Mouse (Mus musculus): ENCODE results near the gene Alg12.
"Not testable (repeated sequence)": the region's sequence is repeated elsewhere in the genome, so short reads cannot be mapped to it uniquely, and the experiment has no call there.

The Alg12 gene

GRCm38 (mm10) chr15:88831482-88831881, 12.4 kb upstream of the Alg12 start:
- DNase-seq (ENCODE audit: low spot score), result peak; percentile 87

DNA sequence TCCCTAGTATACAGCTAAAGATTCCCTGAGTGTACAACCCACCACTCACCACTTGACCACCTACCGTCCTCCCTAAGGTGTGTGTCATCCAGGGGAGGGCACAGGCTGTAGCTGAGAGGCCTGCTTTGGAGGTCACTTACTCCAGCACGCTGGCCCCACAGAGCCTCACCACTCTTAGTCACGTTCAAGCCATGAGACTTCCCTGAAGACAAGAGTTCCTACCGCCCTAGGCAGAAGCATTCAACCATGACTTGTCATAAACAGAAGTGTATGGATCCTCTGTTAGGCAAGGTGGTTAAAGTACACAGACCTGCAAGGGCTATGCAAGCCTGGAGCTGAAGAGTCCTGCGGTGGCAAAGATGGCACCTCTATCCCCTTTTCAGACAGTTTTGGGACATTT, 11.6 kb upstream of the Alg12 start:
- DNase-seq (ENCODE audit: low spot score), result no peak

DNA sequence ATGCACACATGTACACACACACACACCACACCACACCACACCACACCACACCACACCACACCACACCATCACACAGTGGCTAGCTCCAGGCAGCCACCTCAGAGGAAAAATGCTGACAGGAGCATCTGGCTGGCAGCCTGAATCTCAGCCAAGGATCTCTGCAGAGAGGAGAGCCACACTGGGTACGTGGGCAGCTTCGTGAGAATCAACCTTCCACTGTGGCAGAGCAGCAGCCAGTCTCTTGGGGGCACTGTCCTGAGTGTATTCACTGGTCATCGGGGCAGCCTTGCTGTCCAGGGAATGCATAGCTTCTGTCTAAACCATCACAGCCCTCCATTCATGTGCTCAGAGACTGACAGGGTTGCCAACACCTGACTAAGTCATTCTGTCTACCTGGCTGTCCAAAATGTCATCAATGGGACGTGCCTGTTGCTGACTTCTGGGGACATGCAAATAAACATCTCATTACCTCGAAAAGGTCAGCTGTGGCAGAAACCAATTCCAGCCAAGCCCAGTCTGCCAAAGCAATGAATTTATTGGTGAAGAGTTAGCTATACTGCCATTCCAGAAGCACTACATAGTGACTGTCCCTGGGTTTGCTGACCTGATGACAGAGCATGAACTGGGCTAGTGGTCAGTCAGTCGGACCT, 10.8 kb upstream of the Alg12 start:
- DNase-seq (ENCODE audit: low spot score), result no peak

DNA sequence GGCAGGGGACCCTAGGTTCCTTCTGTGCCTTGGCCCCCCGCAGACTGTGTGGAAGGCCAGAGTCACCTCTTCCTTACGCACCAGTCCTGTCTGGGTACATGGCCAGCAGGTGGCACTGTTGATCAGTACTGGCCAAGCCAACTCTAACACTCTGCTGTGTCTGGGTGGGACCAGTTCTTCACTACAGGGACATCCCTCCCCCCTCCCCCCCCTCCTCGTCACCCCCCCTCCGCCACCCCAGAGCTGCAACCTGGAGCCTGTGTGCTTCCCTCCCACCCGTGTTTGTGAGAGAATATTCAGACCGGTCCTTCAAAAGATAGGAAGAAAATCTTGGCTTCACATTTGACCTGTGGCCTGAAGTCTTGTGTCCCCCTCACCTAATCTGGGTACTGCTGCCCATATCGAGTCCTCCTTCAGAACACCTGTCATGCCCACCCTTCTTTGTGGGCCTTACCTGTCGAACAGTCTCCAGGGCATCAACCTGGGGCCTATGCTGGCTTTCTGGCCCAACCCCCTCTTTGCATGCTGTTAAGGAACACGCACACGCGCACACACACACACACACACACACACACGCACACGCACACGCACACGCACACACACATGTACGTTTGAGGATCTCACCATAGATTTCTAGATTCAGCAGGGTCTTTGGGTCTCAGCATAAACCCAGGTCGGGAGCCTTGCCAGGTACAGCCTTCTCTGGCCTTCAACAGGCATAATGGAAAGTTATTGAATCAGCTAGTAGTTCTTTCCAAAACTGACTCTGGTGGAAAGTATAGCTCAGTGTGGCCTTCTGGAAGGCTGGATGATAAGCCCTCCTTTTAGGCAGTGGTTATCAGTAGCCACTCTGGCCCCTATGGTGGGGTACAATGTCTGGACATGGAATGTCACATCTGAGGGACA, 9.9 kb upstream of the Alg12 start:
- DNase-seq (ENCODE audit: low spot score), result peak; percentile 91

DNA sequence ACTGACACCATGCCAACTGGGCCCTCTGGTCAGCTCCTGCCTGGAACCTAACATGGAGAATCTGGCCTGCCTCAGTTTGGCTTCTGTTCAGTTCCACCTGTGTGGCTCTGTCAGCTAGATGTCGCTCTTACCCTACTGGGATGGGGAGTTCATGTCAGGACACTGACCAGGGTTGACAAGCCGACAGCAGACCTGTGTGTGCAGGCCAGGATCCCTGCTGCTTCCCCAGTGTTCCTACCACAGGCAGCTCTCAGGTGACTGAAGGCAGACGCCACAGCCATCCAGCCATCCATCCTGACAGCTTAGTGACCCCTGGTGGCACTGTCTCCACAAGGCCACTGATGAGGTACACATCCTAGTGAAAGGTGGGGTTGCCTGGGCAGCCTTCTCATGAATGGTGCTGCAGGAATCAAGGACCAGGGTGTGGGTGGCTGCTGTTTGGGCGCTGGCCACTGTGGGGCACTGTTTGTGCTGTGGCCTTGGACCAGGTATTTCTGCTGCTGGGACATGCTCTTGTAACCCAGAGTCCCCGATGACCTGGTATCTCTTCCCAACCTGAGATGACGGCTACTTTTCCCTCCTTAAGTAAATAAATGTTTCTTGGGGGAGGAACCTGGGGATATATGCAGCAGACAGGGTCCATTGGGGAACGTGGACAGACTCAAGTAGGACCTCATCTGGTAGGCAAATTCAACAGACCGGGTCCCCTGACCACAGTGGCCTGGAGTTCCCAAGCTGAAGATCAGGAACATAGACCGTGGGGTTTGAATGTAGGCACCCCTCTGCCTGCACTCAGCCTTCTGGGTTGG, 9.1 kb upstream of the Alg12 start:
- peak; percentile 73 for DNase-seq (ENCODE audit: low spot score)

GRCm38 (mm10) chr15:88827466-88827865, 8.3 kb upstream of the Alg12 start:
- DNase-seq (ENCODE audit: low spot score), result no peak

GRCm38 (mm10) chr15:88823376-88823775, 4.3 kb upstream of the Alg12 start:
- no peak for DNase-seq (ENCODE audit: low spot score)

- no peak for DNase-seq (ENCODE audit: low spot score)
These were observed 3.4 kb upstream of the Alg12 start for GRCm38 (mm10) chr15:88822513-88822912.

DNA sequence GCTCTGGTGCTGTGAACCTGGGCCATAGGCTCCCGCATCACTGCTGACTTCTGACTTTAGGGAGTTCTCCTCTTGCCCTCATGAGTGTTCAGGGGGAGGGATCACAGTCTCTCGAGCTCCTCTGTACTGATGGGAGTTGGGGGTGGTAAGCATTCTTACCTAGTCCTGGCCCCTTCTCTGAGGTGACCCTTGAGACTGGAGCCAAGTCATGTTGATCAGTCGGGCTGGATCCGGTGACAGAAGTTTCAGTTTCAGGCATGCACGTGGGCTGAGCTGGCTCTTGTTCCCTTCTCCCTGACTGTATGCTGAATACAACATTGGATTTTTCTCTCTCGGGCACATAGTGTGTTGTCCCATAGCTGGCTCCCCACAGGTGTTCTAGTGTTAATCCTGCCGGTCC, 2.3 kb upstream of the Alg12 start:
- no peak for DNase-seq (ENCODE audit: low spot score)

DNA sequence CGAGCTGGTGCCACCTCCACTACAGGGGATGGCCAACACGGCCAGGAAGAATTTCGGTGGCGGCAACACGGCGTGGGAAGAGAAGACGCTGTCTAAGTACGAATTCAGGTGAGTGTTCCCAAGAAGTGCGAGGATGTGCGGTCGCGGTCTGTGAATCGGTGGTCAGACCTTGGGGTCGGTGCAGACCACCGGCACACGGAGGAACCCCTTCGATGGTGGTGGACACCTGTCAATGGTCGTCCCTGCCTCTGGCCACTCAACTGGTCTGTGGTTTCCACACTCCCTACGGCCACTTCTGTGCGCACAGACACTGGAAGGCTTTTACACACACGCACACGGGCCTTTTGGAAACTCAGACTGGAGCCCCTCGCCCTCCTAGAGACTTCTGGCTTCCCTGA, 787 bp upstream of the Alg12 start:
- no peak for DNase-seq (ENCODE audit: low spot score)

GRCm38 (mm10) chr15:88815196-88815700, 3.9 kb downstream of the Alg12 start:
- DNase-seq (ENCODE audit: low spot score), result no peak

- no peak for DNase-seq (ENCODE audit: low spot score)
These were observed 4.6 kb downstream of the Alg12 start for GRCm38 (mm10) chr15:88814411-88815047.

DNA sequence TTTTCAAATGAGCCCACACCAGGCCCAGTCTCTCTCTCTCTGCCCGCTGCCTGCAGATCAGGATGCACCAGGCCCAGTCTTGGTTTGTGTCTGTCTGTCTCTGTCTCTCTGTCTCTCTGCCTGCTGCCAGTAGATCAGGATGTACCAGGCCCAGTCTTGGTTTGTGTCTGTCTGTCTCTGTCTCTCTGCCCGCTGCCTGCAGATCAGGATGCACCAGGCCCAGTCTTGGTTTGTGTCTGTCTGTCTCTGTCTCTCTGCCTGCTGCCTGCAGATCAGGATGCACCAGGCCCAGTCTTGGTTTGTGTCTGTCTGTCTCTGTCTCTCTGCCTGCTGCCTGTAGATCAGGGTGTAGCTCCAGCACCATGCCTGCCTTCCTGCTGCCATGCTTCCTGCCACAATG, 5.2 kb downstream of the Alg12 start:
- DNase-seq (ENCODE audit: low spot score), result not testable (repeated sequence)

DNA sequence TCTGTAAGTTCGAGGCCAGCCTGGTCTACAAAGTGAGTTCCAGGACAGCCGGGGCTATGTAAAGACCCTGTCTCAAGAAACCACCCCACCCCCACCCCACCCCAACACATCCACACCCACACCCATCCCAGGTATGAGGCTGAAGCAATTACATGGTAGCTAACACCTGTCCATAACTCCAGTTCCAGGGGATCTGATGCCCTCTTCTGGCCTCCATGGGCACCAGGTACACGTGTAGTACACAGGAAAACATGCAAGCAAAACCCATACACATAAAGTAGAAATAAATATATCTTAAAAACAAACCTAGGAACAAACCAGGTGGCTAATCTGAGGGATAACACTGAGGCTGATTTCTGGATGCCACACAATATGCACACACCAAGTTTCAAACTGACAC, 5.9 kb downstream of the Alg12 start:
- no peak for DNase-seq (ENCODE audit: low spot score)

DNA sequence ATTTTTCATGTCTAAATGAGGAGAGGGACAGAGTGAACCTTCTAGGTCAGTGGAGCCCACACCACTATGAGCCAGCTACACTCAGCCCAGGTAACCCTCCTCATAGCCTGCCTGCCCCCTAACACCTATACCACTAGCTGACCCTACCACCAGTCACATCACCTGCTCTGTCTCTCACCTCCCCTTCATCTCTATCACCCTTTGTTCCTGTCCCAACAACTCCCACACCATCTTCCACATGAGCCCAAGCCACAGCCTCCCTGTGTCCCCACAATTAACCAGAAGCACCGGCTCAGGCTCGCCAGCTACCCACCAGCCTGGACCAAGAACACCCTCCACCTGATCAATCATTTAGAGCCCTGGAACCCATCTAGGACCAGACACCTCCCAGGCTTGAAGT, 8.7 kb downstream of the Alg12 start:
- no peak for DNase-seq (ENCODE audit: low spot score)

DNA sequence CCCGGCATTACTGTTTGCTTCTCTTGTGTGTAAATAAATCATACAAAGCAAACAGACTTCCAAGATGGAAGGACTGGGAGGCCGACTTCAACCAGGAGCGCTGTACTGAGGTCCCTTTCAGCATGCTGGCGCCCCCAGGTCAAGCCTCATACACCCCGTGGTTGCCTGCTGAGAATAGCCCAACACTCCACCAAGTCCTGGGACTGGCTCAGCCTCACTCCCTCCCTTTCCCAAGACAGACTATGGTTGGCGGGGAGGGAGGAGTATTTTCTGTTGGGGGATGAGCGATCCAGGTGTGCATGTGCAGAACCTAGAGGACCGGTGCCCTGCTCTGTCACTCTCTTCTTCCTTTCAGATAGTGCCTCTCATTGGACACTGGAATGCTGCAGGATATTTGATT, 11.0 kb downstream of the Alg12 start:
- no peak for DNase-seq (ENCODE audit: low spot score)

- DNase-seq (ENCODE audit: low spot score), result no peak
These were observed 16.8 kb downstream of the Alg12 start for GRCm38 (mm10) chr15:88802348-88802747.

DNA sequence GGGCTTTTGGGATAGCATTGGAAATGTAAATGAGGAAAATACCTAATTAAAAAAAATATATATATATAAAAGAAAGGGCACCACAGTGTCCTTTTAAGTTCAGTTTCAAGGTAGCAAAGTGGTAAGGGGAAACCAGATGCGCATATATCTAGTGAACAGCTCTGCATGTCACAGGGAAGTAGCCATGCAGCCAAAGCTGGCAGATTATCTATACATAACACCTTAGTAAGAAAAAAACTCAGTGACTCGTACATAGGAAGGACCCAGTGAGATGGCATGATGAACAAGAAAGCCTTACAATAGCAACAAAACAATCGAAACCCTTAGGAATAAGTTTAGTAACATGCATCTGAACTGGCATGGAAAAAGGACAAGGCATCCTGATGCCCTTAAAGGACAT, 17.2 kb downstream of the Alg12 start:
- DNase-seq (ENCODE audit: low spot score), result no peak

GRCm38 (mm10) chr15:88800921-88801354, 18.2 kb downstream of the Alg12 start:
- DNase-seq (ENCODE audit: low spot score), result no peak

GRCm38 (mm10) chr15:88799950-88800371, 19.2 kb downstream of the Alg12 start:
- peak; percentile 86 for DNase-seq (ENCODE audit: low spot score)

GRCm38 (mm10) chr15:88794729-88795128, 24.4 kb downstream of the Alg12 start:
- not testable (repeated sequence) for DNase-seq (ENCODE audit: low spot score)
